Mouse (Mus musculus) left cerebral cortex, postnatal 10 days (tissue): Measurements from ENCODE around the gene Slc17a5. TPM values are rescaled to one million over a fixed set of nuclear protein-coding genes. Genes with fewer than 3 reads are reported as not detected.
"Not testable (repeated sequence)": the region's sequence is repeated elsewhere in the genome, so short reads cannot be mapped to it uniquely, and the experiment has no call there.

Source experiments
- DNase-seq, 2 experiments: peaks; one replicate each; pipeline ENCODE4 v3.0.0; 2021 to 2022; ENCODE audit warnings: low spot score in 2 of 2, mixed read lengths in 1 of 2; ENCODE audit errors: extremely low spot score in 1 of 2
- intact Hi-C: fragments of 180-260 bp; cut with DNase I; formaldehyde crosslinking; loops from one replicate; pipeline ENCODE4 v1.15.1; 2025
- total RNA-seq, 2 experiments: library from RNA; stranded (reverse); gene quantifications; 2 replicates each; pipeline ENCODE4 v1.2.3; 2021

Gene Slc17a5
- total RNA-seq, 2 experiments from 2014 or later, result 14.5 to 17.3 TPM

DNA sequence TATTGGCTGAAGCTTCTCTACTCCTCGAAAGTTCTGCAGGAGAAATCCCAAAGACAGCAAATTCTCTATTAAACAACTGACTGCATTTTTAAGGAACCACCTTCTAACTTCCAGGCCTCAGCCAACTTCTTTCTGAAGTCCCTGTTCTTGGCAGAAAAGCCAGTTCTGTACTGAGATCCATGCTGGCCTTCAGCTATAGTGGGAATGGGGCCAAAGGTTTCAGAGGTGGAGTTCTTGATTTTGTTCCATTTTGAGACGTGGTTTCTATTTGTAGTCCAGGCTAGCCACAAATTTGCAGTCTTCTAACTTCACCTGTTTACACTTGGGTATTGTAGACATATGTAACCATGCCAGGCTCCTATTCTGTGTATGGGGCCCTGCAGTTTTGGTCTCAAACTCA lies 61.6 kb downstream of the Slc17a5 start:
- DNase-seq, result no peak
- intact Hi-C loops, result no loop called here

DNA sequence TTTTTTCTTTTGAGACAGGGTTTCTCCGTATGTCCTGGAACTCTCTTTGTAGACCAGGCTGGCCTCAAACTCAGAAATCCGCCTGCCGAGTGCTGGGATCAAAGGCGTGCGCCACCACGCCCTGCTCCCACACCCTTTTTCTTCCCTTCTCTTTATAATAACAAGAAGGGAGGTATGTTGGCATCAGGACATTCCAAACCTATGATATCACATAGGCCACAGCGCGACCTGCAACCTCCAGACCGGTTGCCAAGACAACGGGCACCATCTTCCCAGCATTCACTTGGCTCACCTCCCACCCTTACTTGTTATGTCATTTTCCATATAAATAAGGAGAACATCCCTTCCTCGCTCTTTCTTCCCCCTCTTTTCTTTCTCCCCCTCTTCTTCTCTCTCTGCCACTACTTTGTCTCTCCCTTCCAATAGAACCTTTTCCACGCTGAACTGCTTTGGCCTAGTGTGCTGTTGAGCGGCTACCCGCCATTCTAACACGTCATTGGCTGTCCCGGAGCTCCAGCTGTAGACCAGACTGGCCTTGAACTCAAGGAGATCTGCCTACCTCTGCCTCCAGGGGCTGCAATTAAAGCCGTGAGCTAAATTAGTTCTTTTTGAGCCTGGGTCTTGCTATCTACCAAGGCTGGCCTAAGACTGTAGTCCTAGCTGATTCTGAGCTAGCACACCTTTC lies 62.2 kb downstream of the Slc17a5 start:
- intact Hi-C loops, result no loop called here
- DNase-seq, result no peak

DNA sequence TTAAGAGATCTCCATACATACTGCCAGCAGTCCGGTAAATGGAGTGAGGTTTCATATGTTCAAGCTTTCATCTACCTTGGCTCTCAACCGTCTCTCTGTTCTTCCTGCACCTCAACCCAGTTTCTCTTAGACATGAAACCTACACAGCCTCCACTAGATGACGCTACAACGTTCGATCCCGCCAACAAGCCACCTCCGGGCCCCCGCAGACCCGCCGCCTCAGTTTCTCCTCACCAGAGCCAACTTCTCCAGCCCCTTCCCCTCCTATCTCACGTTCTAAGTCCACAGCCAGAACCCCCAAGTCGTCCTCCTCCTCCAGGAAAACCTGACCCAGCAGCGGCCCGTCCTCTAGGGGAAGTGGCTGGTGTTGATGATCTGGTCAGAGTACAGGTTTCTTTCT lies 66.2 kb downstream of the Slc17a5 start:
- intact Hi-C loops, result loop anchor here (5.0 kb wide), 1 partner anchor 34 kb away; the partner anchor contains the start of gene Eef1a1
- peak in 1 of 2 experiments; percentile 43 for DNase-seq

DNA sequence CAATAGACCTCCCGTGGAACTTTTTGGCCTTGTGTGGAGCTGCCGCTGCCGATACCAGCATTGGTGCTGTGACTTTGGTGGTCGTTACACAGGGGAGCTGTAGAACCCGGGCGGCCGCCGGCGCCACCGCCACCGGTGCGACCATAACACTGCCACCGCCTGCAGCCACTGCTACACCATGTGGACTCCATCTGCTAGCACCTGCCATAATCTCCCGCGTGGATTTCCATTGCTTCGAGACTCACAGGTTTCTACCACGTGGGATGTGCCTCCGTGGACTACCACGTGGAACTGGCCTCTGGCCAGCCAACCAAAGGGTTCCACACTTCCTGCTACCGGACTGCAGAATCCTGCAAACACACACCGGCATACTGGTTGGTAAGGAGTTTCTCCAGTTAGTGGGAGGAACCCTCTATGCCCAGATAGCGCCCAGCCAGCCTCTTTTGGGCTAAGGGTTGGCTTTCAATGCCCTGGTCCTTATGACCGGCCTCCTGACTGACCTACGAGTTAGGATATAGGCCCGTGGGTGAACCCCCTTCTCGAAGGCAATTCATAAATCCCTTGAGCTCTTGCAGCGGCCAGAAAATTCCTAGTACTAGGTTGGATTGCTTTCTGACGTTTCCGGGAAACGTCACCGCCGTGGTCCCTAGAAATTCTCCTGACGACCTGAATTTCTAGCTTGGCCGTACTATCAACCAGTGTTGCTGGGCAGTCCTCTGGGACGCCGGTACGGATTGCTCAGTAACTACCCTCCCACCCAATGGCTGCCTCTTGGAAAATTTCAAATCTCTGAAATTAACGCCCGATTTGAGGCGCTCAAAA lies 66.8 kb downstream of the Slc17a5 start:
- peak; percentile 52 to 86 for DNase-seq
- intact Hi-C loops, result loop anchor here (5.0 kb wide), 1 partner anchor 34 kb away; the partner anchor contains the start of gene Eef1a1

DNA sequence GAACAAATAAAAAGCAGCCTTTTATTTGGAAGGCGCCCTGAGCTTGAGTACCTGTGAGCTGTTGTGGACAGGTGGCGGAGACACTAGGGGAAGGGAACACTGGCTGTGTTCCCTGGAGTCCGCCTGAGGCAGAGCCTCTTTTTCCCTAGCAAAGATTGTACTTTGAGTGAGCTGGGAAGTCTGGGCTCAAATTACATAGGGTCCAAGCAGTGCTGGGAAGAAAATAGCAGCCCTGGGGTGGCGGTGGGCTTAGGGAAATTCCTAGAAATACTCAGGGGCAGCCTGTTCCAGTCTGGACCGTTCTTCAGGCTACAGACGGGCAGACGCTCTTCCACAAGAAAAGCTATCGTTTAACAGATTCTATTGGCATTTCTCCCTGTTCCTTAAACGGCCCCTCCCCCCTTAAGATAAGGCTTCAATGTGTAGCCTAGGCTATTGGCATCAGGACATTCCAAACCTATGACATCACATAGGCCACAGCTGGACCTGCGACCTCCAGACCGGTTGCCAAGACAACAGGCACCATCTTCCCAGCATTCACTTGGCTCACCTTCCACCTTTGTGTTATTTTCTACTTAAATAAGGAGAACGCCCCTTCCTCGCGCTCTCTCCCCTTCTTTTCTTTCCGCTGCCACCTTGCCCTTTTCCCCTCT lies 67.6 kb downstream of the Slc17a5 start:
- intact Hi-C loops, result loop anchor here (5.0 kb wide), 1 partner anchor 33 kb away; the partner anchor contains the start of gene Eef1a1
- DNase-seq, result peak in 1 of 2 experiments; percentile 56

DNA sequence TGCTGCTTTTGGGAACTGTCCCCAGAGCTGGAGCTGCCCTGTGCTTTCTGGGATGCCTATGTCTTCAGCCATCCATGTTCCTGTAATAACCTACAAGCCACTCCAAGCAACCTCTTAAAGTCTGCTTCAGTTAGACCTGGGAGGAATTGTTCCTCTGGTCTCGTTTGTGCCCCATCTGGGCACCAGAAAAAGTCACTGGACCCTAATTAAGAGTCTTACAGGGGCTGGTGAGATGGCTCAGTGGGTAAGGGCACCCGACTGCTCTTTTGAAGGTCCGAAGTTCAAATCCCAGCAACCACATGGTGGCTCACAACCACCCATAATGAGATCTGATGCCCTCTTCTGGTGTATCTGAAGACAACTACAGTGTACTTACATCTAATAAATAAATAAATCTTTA lies 70.6 kb downstream of the Slc17a5 start:
- intact Hi-C loops, DNase-seq: not testable (repeated sequence)

DNA sequence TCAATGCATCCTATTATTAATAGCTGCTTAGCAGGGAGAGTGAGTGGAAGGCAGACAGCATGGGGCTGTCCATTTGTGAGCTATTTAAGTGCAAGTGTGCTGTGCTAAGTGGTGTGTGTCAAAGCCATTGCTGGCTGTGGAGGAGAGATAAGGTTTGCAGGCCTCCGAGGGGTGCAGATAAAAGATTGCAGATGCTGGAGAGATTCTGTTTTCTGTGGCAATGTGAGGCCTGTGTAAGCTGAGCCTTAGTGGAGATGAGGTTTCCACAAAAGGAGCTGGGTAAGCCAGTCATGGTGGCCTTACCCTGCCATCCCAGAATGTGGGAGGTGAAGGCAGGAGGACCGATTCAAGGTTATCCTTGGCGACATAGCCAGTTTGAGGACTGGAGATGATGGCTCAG lies 71.7 kb downstream of the Slc17a5 start:
- intact Hi-C loops, result no loop called here

DNA sequence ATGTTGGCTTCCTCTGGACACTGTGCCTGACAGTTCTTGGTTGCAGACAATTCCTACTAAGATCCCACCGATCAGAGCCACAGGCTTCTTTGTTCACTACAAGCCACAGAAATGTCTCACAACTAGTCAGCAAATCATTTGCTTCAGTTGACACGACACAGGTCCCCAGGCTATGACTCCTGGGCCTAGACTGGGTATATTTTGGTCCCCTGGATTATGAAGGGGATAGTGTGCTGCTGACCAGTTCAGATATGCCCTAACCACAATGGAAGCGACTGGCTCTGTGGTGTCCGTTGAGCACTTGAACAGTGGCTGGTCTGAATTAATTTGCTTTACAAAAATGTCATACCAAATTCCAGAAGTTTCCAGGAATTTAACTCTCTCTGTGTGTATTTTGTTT lies 73.2 kb downstream of the Slc17a5 start:
- DNase-seq, result no peak
- intact Hi-C loops, result no loop called here

More for the DNA sequence above, 71.7 kb downstream of the Slc17a5 start:
- DNase-seq, result no peak

DNA sequence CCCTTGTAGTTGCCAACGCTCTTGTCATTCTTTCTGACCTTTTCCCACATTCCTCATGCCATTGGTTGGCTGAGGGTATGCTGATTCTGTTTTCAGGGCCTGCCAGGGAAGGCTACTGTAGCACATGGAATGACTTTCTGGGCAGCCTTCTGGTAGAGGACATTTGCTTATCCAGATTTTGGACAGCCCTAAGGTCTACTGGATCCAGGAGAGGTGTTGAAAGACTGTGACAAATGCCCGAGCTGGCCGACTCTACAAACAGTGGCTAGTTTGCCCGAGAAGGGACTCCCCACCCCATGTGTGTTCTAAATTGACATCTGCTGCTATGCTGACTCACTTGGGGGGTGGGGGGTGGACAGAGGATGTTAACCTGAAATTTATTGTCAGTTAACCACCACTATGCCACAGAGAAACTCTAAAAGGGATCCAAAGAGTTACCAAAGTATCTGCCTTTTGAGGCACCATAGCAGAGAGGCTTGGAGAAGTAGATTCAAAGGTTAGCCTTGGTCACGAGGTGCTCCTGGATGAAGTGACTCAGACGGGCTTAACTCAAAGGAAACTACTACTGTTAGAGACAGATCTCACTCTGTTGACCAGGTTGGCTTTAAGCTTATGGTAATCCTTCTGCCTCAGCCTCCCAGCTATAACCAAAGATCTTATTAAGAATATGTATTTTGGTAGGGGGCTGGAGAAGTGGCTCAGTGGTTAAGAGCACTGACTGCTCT lies 73.9 kb downstream of the Slc17a5 start:
- intact Hi-C loops, result no loop called here
- no peak for DNase-seq

DNA sequence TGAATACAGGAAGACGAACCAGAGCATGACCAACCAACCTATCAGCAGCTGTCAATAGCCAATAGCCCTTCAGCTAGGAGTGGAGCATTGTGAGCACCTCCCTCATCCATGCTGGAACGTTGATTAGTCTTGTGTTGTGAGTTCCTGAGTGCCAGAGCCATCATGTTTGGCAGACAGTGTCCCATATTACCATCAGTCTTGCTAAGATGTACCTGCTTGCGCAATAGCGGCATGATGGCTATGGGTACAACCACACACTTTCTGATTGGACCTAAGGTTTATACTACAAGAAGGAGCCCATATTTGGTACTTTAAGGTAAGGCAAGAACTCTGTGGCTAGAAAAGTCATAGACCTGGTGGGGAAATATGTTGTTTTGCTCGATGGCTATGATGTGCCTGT lies 76.1 kb downstream of the Slc17a5 start:
- intact Hi-C loops, result no loop called here
- DNase-seq, result no peak

DNA sequence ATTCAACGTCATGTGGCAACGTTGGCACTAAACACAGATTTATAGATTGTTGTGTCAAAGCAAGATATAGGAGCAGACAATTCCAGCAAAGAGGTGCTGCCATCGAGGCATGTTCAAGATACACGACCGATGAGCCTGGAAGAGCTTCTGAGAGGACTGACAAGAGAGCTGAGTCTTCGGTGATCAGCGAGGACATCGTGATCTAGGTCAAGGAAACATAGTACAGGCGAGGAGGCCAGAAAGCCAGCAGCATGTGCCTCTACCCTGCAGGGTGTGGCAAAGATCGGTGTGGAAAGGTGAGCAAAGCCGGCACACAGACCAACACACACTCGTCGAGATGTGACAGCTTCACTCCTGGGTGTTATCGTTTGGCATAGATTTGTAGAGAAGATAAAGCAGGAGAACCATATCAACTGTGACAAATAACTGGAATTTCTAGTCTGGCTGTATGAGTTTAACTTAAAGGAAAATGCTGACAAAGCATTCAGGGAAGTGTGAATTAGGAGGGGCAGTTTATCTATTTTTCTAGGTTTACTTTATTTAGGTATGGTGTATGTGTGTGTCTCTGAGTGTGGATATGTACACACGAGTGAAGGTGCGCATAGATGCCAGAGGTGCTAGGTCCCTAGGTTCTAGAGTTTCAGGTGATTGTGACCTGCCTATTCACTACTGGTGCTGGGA lies 79.6 kb downstream of the Slc17a5 start:
- intact Hi-C loops, result no loop called here
- no peak for DNase-seq

DNA sequence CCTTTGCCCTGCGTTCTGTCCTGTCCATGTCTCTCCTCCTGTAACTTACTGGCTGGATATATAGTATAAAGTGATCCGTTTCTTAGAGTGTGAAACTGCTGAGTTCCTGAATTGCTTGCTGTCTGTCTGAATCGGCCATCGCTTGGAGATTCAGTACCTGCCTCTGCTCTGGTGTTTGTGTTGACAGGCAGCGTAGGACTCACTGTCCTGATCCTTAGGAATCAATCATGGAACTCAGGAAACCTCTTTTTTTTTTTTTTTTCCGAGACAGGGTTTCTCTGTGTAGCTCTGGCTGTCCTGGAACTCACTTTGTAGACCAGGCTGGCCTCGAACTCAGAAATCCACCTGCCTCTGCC lies 81.1 kb downstream of the Slc17a5 start:
- intact Hi-C loops, result no loop called here
- no peak for DNase-seq

DNA sequence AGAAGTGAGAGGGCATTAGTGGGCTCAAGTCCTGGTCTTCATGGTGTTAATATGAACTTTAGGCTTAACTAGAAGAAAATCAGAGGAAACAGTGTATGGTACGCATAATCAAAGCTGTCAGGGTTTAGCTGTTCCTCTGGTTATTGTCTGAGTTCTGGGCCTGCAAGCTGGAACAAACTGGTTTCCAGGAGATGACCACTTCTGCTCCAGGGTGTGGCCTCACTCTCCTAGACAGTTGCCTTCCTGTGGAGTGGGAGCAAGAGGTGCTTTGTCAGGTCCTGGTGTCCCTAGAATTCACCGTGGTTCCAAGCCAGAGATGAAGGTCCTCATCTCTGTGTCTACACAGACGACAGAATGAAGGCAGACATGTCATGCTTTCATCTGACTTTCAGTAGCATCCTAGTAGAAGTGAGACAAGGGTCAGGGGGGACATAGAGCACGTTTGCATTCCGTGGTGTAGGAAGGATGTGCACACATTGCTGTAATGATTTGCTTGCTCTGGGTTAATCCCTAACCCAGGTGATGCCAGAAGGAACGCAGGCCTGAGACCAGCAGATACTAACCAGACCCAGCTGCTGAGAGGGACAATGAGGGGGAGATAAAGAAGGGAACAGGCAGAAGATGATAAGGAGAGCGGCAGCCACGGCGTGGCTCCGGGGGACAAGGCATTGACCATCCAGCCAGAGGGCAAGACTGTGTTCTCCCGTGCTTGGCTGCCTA lies 81.7 kb downstream of the Slc17a5 start:
- intact Hi-C loops, result no loop called here
- DNase-seq, result no peak

DNA sequence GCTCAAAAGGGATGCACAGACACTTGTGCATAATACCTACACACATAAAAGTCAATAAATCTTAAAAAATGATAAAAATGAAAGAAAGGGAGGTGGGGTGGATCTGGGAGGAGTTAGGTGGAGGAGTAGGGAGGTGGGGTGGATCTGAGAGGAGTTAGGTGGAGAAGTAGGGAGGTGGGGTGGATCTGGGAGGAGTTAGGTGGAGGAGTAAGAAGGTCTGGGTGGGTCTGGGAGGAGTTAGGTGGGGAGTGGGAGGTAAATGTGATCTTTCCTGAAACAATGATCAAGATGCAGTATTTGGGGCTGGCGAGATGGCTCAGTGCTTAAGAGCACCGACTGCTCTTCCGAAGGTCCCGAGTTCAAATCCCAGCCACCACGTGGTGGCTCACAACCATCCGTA lies 82.6 kb downstream of the Slc17a5 start:
- no peak for DNase-seq
- intact Hi-C loops, result no loop called here

DNA sequence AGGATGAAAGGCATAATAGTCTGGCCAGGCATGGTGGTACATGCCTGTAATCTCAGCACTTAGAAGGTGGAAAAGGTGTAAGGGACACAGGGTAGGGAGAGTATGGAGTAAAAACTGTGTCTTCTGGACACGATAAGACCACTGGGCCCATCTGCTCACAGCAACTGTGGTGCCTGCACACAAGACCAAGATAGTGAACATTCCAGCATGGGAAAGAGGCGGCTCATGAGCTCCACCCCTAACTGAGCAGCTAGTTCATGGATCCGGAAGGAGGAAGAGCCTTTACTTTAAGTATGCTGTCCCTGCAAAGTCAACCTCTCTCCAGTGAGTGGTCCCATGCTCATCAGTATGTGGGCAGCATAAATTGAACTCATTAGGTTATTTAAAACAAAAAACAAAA lies 83.2 kb downstream of the Slc17a5 start:
- intact Hi-C loops, result no loop called here
- DNase-seq, result no peak

DNA sequence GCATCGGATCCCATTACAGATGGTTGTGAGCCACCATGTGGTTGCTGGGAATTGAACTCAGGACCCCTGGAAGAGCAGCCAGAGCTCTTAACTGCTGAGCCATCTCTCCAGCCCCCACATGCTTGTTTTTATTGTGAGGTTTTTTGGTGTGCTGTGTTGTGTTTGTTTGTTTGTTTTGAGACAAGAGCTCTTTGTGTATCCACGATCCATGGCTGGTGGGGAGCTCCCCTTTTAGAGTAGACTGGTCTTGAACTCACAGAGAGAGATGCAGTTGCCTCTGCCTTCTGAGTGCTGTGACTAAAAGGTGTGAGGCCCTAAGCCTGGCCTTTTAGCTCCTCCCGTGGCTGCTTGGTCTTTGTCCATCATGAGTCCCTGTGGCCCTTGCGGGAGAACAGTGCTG lies 83.7 kb downstream of the Slc17a5 start:
- no peak for DNase-seq
- intact Hi-C loops, result no loop called here

DNA sequence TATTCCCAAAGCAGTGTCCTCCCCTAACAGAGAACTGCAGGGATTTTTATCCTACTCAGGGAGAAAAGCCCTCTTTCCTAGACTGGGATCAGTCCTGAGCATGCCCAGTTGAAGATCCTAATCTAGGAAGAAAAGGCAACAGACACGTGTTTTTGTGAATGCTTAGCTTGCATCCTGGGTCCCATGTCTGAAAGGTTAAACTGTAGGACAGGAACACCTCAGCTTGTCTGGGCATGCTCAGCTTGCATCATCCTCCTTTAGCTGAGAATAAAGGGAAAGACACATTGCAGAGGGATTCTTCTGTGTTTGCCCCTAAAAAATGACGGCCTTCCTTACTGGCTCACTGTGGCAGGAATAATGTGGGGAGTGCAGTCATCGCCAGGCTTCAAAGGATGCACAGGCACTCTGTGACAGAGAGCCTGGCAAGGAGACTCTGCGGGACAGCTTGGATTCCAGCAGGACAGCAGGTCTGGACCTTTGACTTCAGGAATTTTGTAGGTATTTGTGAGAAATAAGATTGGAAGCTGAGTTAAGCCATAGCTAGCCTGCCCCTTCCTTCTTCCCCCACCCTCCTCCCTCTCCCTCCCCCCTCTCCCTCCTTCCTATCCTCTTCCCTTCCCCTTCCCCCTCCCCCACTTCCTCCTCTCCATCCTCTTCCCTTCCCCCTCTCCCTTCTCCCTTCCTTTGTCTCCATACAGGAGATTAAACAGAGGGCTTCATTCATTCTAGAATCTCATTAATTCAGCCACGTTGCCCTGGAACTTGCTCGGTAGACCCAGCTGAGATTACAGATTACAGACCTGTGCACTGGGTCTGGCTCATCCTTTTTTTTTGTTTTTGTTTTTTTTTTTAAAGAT lies 84.4 kb downstream of the Slc17a5 start:
- intact Hi-C loops, result no loop called here
- no peak for DNase-seq
